Mouse (Mus musculus) adrenal gland, postnatal 25 days (tissue): Measurements from ENCODE around the gene Olfr976. TPM values are rescaled to one million over a fixed set of nuclear protein-coding genes. Genes with fewer than 3 reads are reported as not detected.
"Not testable (repeated sequence)": the region's sequence is repeated elsewhere in the genome, so short reads cannot be mapped to it uniquely, and the experiment has no call there.

Experiments
- DNase-seq: peaks from one replicate; pipeline ENCODE4 v3.0.0; 2021; ENCODE audit warnings: mixed read lengths
- long read RNA-seq: library from polyadenylated mRNA; stranded (forward); transcript quantifications from one replicate; pipeline ENCODE4 v2.0.0, GENCODE M21; 2021
- total RNA-seq: library from RNA; stranded (reverse); gene quantifications from 2 replicates; pipeline ENCODE4 v1.2.3, GENCODE M21; 2021

The Olfr976 gene
- not detected in 2 replicates for total RNA-seq
- long read RNA-seq: 0 reads

- not testable (repeated sequence) for DNase-seq
Observed at GRCm38 (mm10) chr9:39961033-39961432, at the start of gene Olfr976. Gene Olfr976 (minus strand): TSS chr9:39961133.

- DNase-seq: no peak
Observed at GRCm38 (mm10) chr9:40009482-40009881, 48.5 kb upstream of the Olfr976 start, which contains the start of gene Olfr980. Gene Olfr980 (minus strand): TSS chr9:40009582.

GRCm38 (mm10) chr9:40003365-40003764, 42.4 kb upstream of the Olfr976 start, which contains the start of gene Olfr979:
Gene Olfr979 (minus strand): TSS chr9:40003465.
- DNase-seq: no peak

GRCm38 (mm10) chr9:39991813-39992212, 30.9 kb upstream of the Olfr976 start, which contains the start of gene Olfr978:
Gene Olfr978 (plus strand): TSS chr9:39992113.
- DNase-seq: no peak

GRCm38 (mm10) chr9:39976581-39977145, 15.7 kb upstream of the Olfr976 start:
- DNase-seq: not testable (repeated sequence)

- DNase-seq: no peak
Observed at GRCm38 (mm10) chr9:39951946-39952345, 9.0 kb downstream of the Olfr976 start, which contains the start of gene Olfr975. Gene Olfr975 (minus strand): TSS chr9:39952046.

GRCm38 (mm10) chr9:39937201-39937600, 23.7 kb downstream of the Olfr976 start, which contains the start of gene Olfr974:
Gene Olfr974 (plus strand): TSS chr9:39937501.
- no peak for DNase-seq

- not testable (repeated sequence) for DNase-seq
Observed at GRCm38 (mm10) chr9:39928837-39929236, 32.1 kb downstream of the Olfr976 start.

GRCm38 (mm10) chr9:39927975-39928836, 32.7 kb downstream of the Olfr976 start:
- DNase-seq: not testable (repeated sequence)

GRCm38 (mm10) chr9:39909939-39910338, 51.0 kb downstream of the Olfr976 start:
- no peak for DNase-seq

- no peak for DNase-seq
Observed at GRCm38 (mm10) chr9:39907036-39907435, 53.9 kb downstream of the Olfr976 start, which contains the start of gene Olfr229. Gene Olfr229 (plus strand): TSS chr9:39907336.

GRCm38 (mm10) chr9:39905106-39905505, 55.8 kb downstream of the Olfr976 start:
- no peak for DNase-seq

Other genes with a start within 250 kb of the Olfr976 start
- gene Olfr965, start 249.8 kb downstream of the Olfr976 start, total RNA-seq: not detected in 2 replicates
- not detected in 2 replicates for gene Olfr150, start 230.2 kb downstream of the Olfr976 start, total RNA-seq
- not detected in 2 replicates for gene Olfr967, start 214.9 kb downstream of the Olfr976 start, total RNA-seq
- not detected in 2 replicates for gene Olfr968, start 177.9 kb downstream of the Olfr976 start, total RNA-seq
- not detected in 2 replicates for gene Olfr969, start 170.2 kb downstream of the Olfr976 start, total RNA-seq
- not detected in 2 replicates for gene Olfr970, start 152.3 kb downstream of the Olfr976 start, total RNA-seq
- not detected in 2 replicates for gene Olfr971, start 124.3 kb downstream of the Olfr976 start, total RNA-seq
- gene Olfr972, start 94.7 kb downstream of the Olfr976 start, total RNA-seq: not detected in 2 replicates
- gene Olfr229, start 53.8 kb downstream of the Olfr976 start, total RNA-seq: not detected in 2 replicates
- not detected in 2 replicates for gene Olfr974, start 23.6 kb downstream of the Olfr976 start, total RNA-seq
- gene Olfr975, start 9.1 kb downstream of the Olfr976 start, total RNA-seq: not detected in 2 replicates
- not detected in 2 replicates for gene Olfr978, start 31.0 kb upstream of the Olfr976 start, total RNA-seq
- gene Olfr979, start 42.3 kb upstream of the Olfr976 start, total RNA-seq: not detected in 2 replicates
- gene Olfr980, start 48.4 kb upstream of the Olfr976 start, total RNA-seq: not detected in 2 replicates
- not detected in 2 replicates for gene Olfr981, start 60.3 kb upstream of the Olfr976 start, total RNA-seq
- gene Olfr982, start 112.7 kb upstream of the Olfr976 start, total RNA-seq: not detected in 2 replicates
- gene Olfr983, start 132.5 kb upstream of the Olfr976 start, total RNA-seq: not detected in 2 replicates
- not detected in 2 replicates for gene Olfr984, start 153.1 kb upstream of the Olfr976 start, total RNA-seq
- gene Olfr985, start 169.1 kb upstream of the Olfr976 start, total RNA-seq: not detected in 2 replicates
- gene Tmem225, start 187.0 kb upstream of the Olfr976 start, total RNA-seq: not detected in 2 replicates
- gene Olfr986, start 219.8 kb upstream of the Olfr976 start, total RNA-seq: not detected in 2 replicates
- gene Zfp202, start 231.2 kb upstream of the Olfr976 start, total RNA-seq: 6.4 and 6.6 TPM in 2 replicates